Mouse (Mus musculus) kidney, postnatal 25 days (tissue): ENCODE data around the gene Olfr1395.
A peak's percentile ranks its signal among the peaks of the same experiment; 100 is the strongest.

ENCODE experiments used
- DNase-seq, 2 experiments: peaks; one replicate each; pipeline ENCODE4 v3.0.0; 2021; ENCODE audit warnings: mixed read lengths in 2 of 2

Olfr1395 gene

GRCm38 (mm10) chr11:49141974-49142373 lies at the start of gene Olfr1395:
Gene Olfr1395 (plus strand): TSS chr11:49142274.
- no peak for DNase-seq

GRCm38 (mm10) chr11:49092786-49093185 lies 49.3 kb upstream of the Olfr1395 start:
- no peak for DNase-seq

GRCm38 (mm10) chr11:49093861-49094660 lies 48.0 kb upstream of the Olfr1395 start:
- no peak for DNase-seq

- DNase-seq, result no peak
Measured at GRCm38 (mm10) chr11:49095367-49095766, 46.7 kb upstream of the Olfr1395 start.

- no peak for DNase-seq
Measured at GRCm38 (mm10) chr11:49100409-49100808, 41.7 kb upstream of the Olfr1395 start.

GRCm38 (mm10) chr11:49101500-49101899 lies 40.6 kb upstream of the Olfr1395 start:
- no peak for DNase-seq

- DNase-seq, result peak; percentile 87 to 98
Measured at GRCm38 (mm10) chr11:49103047-49103693, 38.9 kb upstream of the Olfr1395 start.

- no peak for DNase-seq
Measured at GRCm38 (mm10) chr11:49105752-49106151, 36.3 kb upstream of the Olfr1395 start.

GRCm38 (mm10) chr11:49107650-49108537 lies 34.2 kb upstream of the Olfr1395 start:
- DNase-seq, result no peak

- DNase-seq, result peak in 1 of 2 experiments; percentile 65
Measured at GRCm38 (mm10) chr11:49108833-49109232, 33.2 kb upstream of the Olfr1395 start.

GRCm38 (mm10) chr11:49111000-49111399 lies 31.1 kb upstream of the Olfr1395 start:
- no peak for DNase-seq

- DNase-seq, result no peak
Measured at GRCm38 (mm10) chr11:49112624-49113219, 29.4 kb upstream of the Olfr1395 start.

- DNase-seq, result no peak
Measured at GRCm38 (mm10) chr11:49114158-49114557, 27.9 kb upstream of the Olfr1395 start.

- DNase-seq, result no peak
Measured at GRCm38 (mm10) chr11:49114774-49115173, 27.3 kb upstream of the Olfr1395 start, which contains the start of gene Olfr1396. Gene Olfr1396 (minus strand): TSS chr11:49114874.

GRCm38 (mm10) chr11:49119635-49120034 lies 22.4 kb upstream of the Olfr1395 start:
- DNase-seq, result no peak

GRCm38 (mm10) chr11:49124169-49124568 lies 17.9 kb upstream of the Olfr1395 start:
- DNase-seq, result no peak

- no peak for DNase-seq
Measured at GRCm38 (mm10) chr11:49154077-49154476, 12.0 kb downstream of the Olfr1395 start, which contains the start of gene Olfr1394. Gene Olfr1394 (plus strand): TSS chr11:49154377.

GRCm38 (mm10) chr11:49156821-49157814 lies 15.0 kb downstream of the Olfr1395 start:
- DNase-seq, result no peak

GRCm38 (mm10) chr11:49168839-49169611 lies 27.0 kb downstream of the Olfr1395 start:
- peak; percentile 8 to 45 for DNase-seq

GRCm38 (mm10) chr11:49170576-49170975 lies 28.5 kb downstream of the Olfr1395 start:
- no peak for DNase-seq
